Mouse (Mus musculus) forebrain, embryonic 14.5 days (tissue): Measurements from ENCODE around the gene Col4a2. TPM values are rescaled to one million over a fixed set of nuclear protein-coding genes. Genes with fewer than 3 reads are reported as not detected.

Experiments
- ATAC-seq: fragments of 200-750 bp; cut with Nextera tagmentation; 2 replicates; pipeline ENCODE4 v1.8.0; 2017; ENCODE audit warnings: mild to moderate bottlenecking, moderate library complexity
- DNase-seq: peaks from one replicate; pipeline ENCODE4 v3.0.0-alpha.2; 2015; ENCODE audit warnings: low spot score
- H3K27ac ChIP-seq: fragments of 300-500 bp; sonication (generic); 2 replicates; pipeline ENCODE4 v1.5.1; 2014; ENCODE audit warnings: low read depth, mild to moderate bottlenecking, control low read depth, low read length, moderate library complexity
- H3K27me3 ChIP-seq: fragments of 300-500 bp; sonication (generic); replicated peaks from 2 replicates; pipeline ENCODE4 v1.6.1; 2014; ENCODE audit warnings: low read length, control low read depth, mixed read lengths; ENCODE audit not compliant: control insufficient read depth, insufficient read depth
- H3K36me3 ChIP-seq: fragments of 300-500 bp; sonication (generic); 2 replicates; pipeline ENCODE4 v1.6.1; 2014; ENCODE audit warnings: low read length, control low read depth; ENCODE audit not compliant: control insufficient read depth, insufficient read depth
- H3K4me1 ChIP-seq: fragments of 300-500 bp; sonication (generic); 2 replicates; pipeline ENCODE4 v1.6.1; 2014; ENCODE audit warnings: antibody characterized with exemption, low read length, control low read depth; ENCODE audit not compliant: control insufficient read depth, insufficient read depth
- H3K4me2 ChIP-seq: fragments of 300-500 bp; sonication (generic); 2 replicates; pipeline ENCODE4 v1.6.1; 2014; ENCODE audit warnings: mild to moderate bottlenecking, control low read depth, low read length
- H3K4me3 ChIP-seq: fragments of 300-500 bp; sonication (generic); 2 replicates; pipeline ENCODE4 v1.5.1; 2014; ENCODE audit warnings: low read depth, low read length, control low read depth
- H3K9ac ChIP-seq: fragments of 300-500 bp; sonication (generic); 2 replicates; pipeline ENCODE4 v1.6.1; 2014; ENCODE audit warnings: mild to moderate bottlenecking, low read length, control low read depth, moderate library complexity
- H3K9me3 ChIP-seq: fragments of 300-500 bp; sonication (generic); replicated peaks from 2 replicates; pipeline ENCODE4 v1.6.1; 2016; ENCODE audit warnings: low read length, control low read depth, mixed read lengths; ENCODE audit not compliant: control insufficient read depth
- WGBS: fragments of 180-500 bp; shearing (Covaris S2); extraction: QIAGEN DNeasy Blood & Tissue Kit; methylation state at CpG from one replicate; pipeline ENCODE4 v1.1.7; 2014; 5-methylcytosine and 5-hydroxymethylcytosine counted together
- polyA plus RNA-seq: library from polyadenylated mRNA; unstranded; fragments of >200 nt; fragmentation: Nextera tagmentation; extraction: Ambion mirVana; gene quantifications from 2 replicates; pipeline ENCODE4 v1.2.1, GENCODE M21; 2014

The Col4a2 gene
- polyA plus RNA-seq, 1 experiment from 2014 or later: 19.1 TPM

- no peak overlapping the region for H3K9ac ChIP-seq
- H3K27me3 ChIP-seq: no peaks in the 10 kb centered on the region
- no peak overlapping the region for H3K4me2 ChIP-seq
- H3K9me3 ChIP-seq: no peaks in the 10 kb centered on the region
- H3K27ac ChIP-seq: no peak overlapping the region
- no peaks in the 10 kb centered on the region for H3K36me3 ChIP-seq
- 89% methylated on average over 12 of the region's 12 CpGs for WGBS
- DNase-seq (no peak), ATAC-seq (no peak)
- H3K4me1 ChIP-seq: no peaks in the 10 kb centered on the region
- H3K4me3 ChIP-seq: no peak overlapping the region
These were observed 27.9 kb downstream of the Col4a2 start for GRCm38 (mm10) chr8:11340310-11341110.

- no peaks in the 10 kb centered on the region for H3K9me3 ChIP-seq
- no peak overlapping the region for H3K4me3 ChIP-seq
- no peaks in the 10 kb centered on the region for H3K4me1 ChIP-seq
- ATAC-seq: no peak
- H3K9ac ChIP-seq: no peak overlapping the region
- DNase-seq: no peak
- WGBS: 93% methylated on average over 3 of the region's 3 CpGs
- no peaks in the 10 kb centered on the region for H3K27me3 ChIP-seq
- no peaks in the 10 kb centered on the region for H3K36me3 ChIP-seq
- no peak overlapping the region for H3K4me2 ChIP-seq
- H3K27ac ChIP-seq: no peak overlapping the region
These were observed 28.5 kb downstream of the Col4a2 start for GRCm38 (mm10) chr8:11341111-11341566.

- Histone ChIP-seq H3K4me1 (no peaks in the 10 kb centered on the region), H3K4me2 (no peak overlapping the region), H3K4me3 (no peak overlapping the region), H3K36me3 (no peaks in the 10 kb centered on the region), H3K27ac (no peak overlapping the region), H3K27me3 (no peaks in the 10 kb centered on the region), H3K9ac (no peak overlapping the region), H3K9me3 (no peaks in the 10 kb centered on the region)
- no peak for DNase-seq
- 88% methylated on average over 9 of the region's 9 CpGs for WGBS
- ATAC-seq: no peak
These were observed 31.9 kb downstream of the Col4a2 start for GRCm38 (mm10) chr8:11344459-11344858.

GRCm38 (mm10) chr8:11346225-11346624 is 33.6 kb downstream of the Col4a2 start:
- H3K4me2 ChIP-seq: no peak overlapping the region
- 88% methylated on average over 10 of the region's 10 CpGs for WGBS
- H3K36me3 ChIP-seq: no peaks in the 10 kb centered on the region
- DNase-seq (no peak), ATAC-seq (no peak)
- H3K4me3 ChIP-seq: no peak overlapping the region
- no peaks in the 10 kb centered on the region for H3K4me1 ChIP-seq
- H3K27ac ChIP-seq: no peak overlapping the region
- H3K9me3 ChIP-seq: no peaks in the 10 kb centered on the region
- no peaks in the 10 kb centered on the region for H3K27me3 ChIP-seq
- H3K9ac ChIP-seq: no peak overlapping the region

GRCm38 (mm10) chr8:11347699-11348098 is 35.1 kb downstream of the Col4a2 start:
- Histone ChIP-seq H3K9me3 (no peaks in the 10 kb centered on the region), H3K4me2 (no peak overlapping the region), H3K27me3 (no peaks in the 10 kb centered on the region), H3K4me1 (no peaks in the 10 kb centered on the region), H3K9ac (no peak overlapping the region), H3K4me3 (no peak overlapping the region), H3K36me3 (no peaks in the 10 kb centered on the region), H3K27ac (no peak overlapping the region)
- no peak for DNase-seq
- ATAC-seq: no peak
- 87% methylated on average over 9 of the region's 9 CpGs for WGBS

- Histone ChIP-seq H3K4me2 (no peak overlapping the region), H3K27ac (no peak overlapping the region), H3K9ac (no peak overlapping the region), H3K4me1 (no peaks in the 10 kb centered on the region), H3K4me3 (no peak overlapping the region), H3K27me3 (no peaks in the 10 kb centered on the region), H3K9me3 (no peaks in the 10 kb centered on the region), H3K36me3 (no peaks in the 10 kb centered on the region)
- 91% methylated on average over 11 of the region's 11 CpGs for WGBS
- no peak for DNase-seq
- ATAC-seq: no peak
These were observed 36.0 kb downstream of the Col4a2 start for GRCm38 (mm10) chr8:11348622-11349021.

GRCm38 (mm10) chr8:11351355-11351754 is 38.8 kb downstream of the Col4a2 start:
- Histone ChIP-seq H3K27ac (no peak overlapping the region), H3K36me3 (no peaks in the 10 kb centered on the region), H3K4me3 (no peak overlapping the region), H3K9ac (no peak overlapping the region), H3K27me3 (no peaks in the 10 kb centered on the region), H3K9me3 (no peaks in the 10 kb centered on the region), H3K4me1 (no peaks in the 10 kb centered on the region), H3K4me2 (no peak overlapping the region)
- WGBS: 92% methylated on average over 6 of the region's 6 CpGs
- no peak for DNase-seq
- ATAC-seq: no peak

GRCm38 (mm10) chr8:11352514-11352913 is 39.9 kb downstream of the Col4a2 start:
- no peaks in the 10 kb centered on the region for H3K27me3 ChIP-seq
- no peak overlapping the region for H3K9ac ChIP-seq
- ATAC-seq (no peak), DNase-seq (no peak)
- no peak overlapping the region for H3K4me3 ChIP-seq
- H3K4me2 ChIP-seq: no peak overlapping the region
- no peak overlapping the region for H3K27ac ChIP-seq
- H3K4me1 ChIP-seq: no peaks in the 10 kb centered on the region
- H3K36me3 ChIP-seq: no peaks in the 10 kb centered on the region
- 89% methylated on average over 11 of the region's 11 CpGs for WGBS
- no peaks in the 10 kb centered on the region for H3K9me3 ChIP-seq

- Histone ChIP-seq H3K4me1 (no peaks in the 10 kb centered on the region), H3K27ac (no peak overlapping the region), H3K27me3 (no peaks in the 10 kb centered on the region), H3K36me3 (no peaks in the 10 kb centered on the region), H3K4me2 (no peak overlapping the region), H3K9ac (no peak overlapping the region), H3K4me3 (no peak overlapping the region), H3K9me3 (no peaks in the 10 kb centered on the region)
- no peak for ATAC-seq
- 94% methylated on average over 8 of the region's 8 CpGs for WGBS
- DNase-seq: no peak
These were observed 42.3 kb downstream of the Col4a2 start for GRCm38 (mm10) chr8:11354800-11355451.
